In the genomic region with DNA sequence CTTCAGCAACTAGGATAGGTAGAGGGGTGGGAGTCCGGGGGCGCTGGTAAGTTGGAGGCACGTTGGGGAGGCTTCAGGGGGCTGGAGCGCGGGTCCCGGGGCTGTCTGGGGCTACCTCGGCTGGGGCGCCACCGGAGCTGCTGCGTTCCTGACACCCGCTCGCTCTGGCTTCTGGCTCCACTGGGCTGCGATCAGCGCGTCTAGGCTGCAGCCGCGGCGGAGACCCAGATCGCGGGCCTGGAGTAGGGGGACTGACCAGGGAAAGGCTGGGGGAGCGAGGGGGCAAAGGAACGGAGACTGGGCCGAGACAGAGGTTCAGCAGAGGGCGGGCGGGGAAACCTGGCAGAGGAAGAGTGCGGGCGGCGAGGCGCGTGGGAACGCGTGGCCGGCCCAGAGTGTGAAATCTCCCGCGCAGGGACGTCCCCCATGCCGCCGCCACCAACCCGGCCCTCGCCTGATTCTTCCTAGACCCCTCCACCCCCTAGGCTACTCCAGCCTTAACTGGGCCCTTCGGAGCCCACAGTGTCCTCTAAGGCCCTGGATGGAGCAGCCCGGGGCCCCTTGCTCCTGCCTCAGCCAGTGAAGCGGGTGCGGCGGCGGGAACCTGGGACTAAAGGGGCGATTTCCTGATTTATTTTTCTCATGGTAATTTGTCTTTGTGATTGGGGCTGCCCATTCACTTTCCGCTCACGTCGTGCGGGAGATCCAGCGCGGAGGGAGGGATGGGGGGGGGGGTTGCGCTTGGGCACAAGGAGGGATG, we compare ENCODE assay signal across 9 mouse cellular contexts. TPM values are rescaled to one million over a fixed set of nuclear protein-coding genes. Genes with fewer than 3 reads are reported as not detected.
DNase-seq lines count a peak whose midpoint lies in the region; ATAC-seq lines count a peak whose summit lies in the region.
"Had no signal": no experiment of that assay in that cellular context is flagged by ENCODE, and none has a peak within 500 bp of the region (broad histone marks: within the 10 kb centered on the region; RNA-seq: fewer than 3 reads in every experiment).

No protein-coding gene starts in this region.

- intact Hi-C loops in left cerebral cortex, postnatal 36 days (cut with DNase I), result loop anchor here (2.0 to 5.0 kb wide), 4 partner anchors 50 to 275 kb away; no protein-coding TSS in a partner anchor

- H3K9ac ChIP-seq in heart, embryonic 14.5 days (ENCODE audit: low read length), result peak overlapping the region; percentile 63
- peak overlapping the region; percentile 91 for H3K9ac ChIP-seq in neural tube, embryonic 11.5 days (ENCODE audit: low read length)

- peak overlapping the region; percentile 99 for H3K4me2 ChIP-seq in heart, embryonic 14.5 days (ENCODE audit: low read length)
- H3K4me2 ChIP-seq in neural tube, embryonic 11.5 days (ENCODE audit: low read depth), result peak overlapping the region; percentile 82

- H3K36me3 ChIP-seq in heart, embryonic 14.5 days (ENCODE audit: control insufficient read depth, insufficient read depth, low read length), result no peaks in the 10 kb centered on the region
- H3K36me3 ChIP-seq in neural tube, embryonic 11.5 days (ENCODE audit: control insufficient read depth, insufficient read depth, low read length), result no peaks in the 10 kb centered on the region

- peak overlapping the region; percentile 47 to 57 for H3K4me3 ChIP-seq in heart, embryonic 14.5 days (ENCODE audit: control insufficient read depth in 1 of 2, insufficient read depth in 1 of 2, low read depth in 1 of 2, low read length in 2 of 2)
- H3K4me3 ChIP-seq in neural tube, embryonic 11.5 days (ENCODE audit: low read depth, low read length), result peak overlapping the region; percentile 65

- H3K27ac ChIP-seq in heart, embryonic 14.5 days (replicated peaks in 1 of 2; ENCODE audit: control insufficient read depth in 1 of 2, insufficient read depth in 1 of 2, low read depth in 2 of 2, low read length in 2 of 2), result no peak overlapping the region
- H3K27ac ChIP-seq in neural tube, embryonic 11.5 days (ENCODE audit: low read depth, low read length), result peak overlapping the region; percentile 85

- H3K27me3 ChIP-seq in heart, embryonic 14.5 days (ENCODE audit: control insufficient read depth, insufficient read depth, low read length), result peaks cover 76% of the 10 kb centered on the region
- H3K27me3 ChIP-seq in neural tube, embryonic 11.5 days (ENCODE audit: control insufficient read depth, insufficient read depth, low read length), result peaks cover 5% of the 10 kb centered on the region; the same call in 1 of the 2 replicates

- WGBS in heart, embryonic 14.5 days, result 2% methylated on average over 53 of the region's 54 CpGs
- under 1% methylated on average over 51 of the region's 54 CpGs for WGBS in neural tube, embryonic 11.5 days

- H3K4me1 ChIP-seq in heart, embryonic 14.5 days (ENCODE audit: control insufficient read depth in 2 of 2, insufficient read depth in 2 of 2, low read length in 2 of 2), result peaks cover 5 to 20% of the 10 kb centered on the region in 2 experiments; a peak in 3 of 4 replicates
- H3K4me1 ChIP-seq in neural tube, embryonic 11.5 days (ENCODE audit: control insufficient read depth, insufficient read depth, low read length), result peaks cover 7% of the 10 kb centered on the region

- H3K9me3 ChIP-seq in heart, embryonic 14.5 days (ENCODE audit: control insufficient read depth, low read length), result no peaks in the 10 kb centered on the region
- H3K9me3 ChIP-seq in neural tube, embryonic 11.5 days (ENCODE audit: control insufficient read depth, low read length), result no peaks in the 10 kb centered on the region

- DNase-seq in cerebellum, adult 11 months, result peak; percentile 8
- no peak for DNase-seq in cerebellum, adult 9-10 months
- peak; percentile 24 to 34 for DNase-seq in right cerebral cortex, adult 2 months (ENCODE audit: low spot score in 2 of 2)
- DNase-seq in right cerebral cortex, postnatal 25 days, result no peak
- DNase-seq in left cerebral cortex, postnatal 36 days (ENCODE audit: low spot score in 2 of 2), result peak; percentile 22 to 32
- DNase-seq in neural tube, embryonic 11.5 days (ENCODE audit: low spot score), result peak; percentile 80

- no peak for ATAC-seq in heart, embryonic 14.5 days (ENCODE audit: insufficient number of reproducible peaks, insufficient read depth, low FRiP score, low read depth)
- peak; percentile 58 for ATAC-seq in neural tube, embryonic 11.5 days (ENCODE audit: insufficient read depth, low FRiP score, low TSS enrichment)
- ATAC-seq in monocyte, adult 5-6 weeks (replicated peaks; ENCODE audit: insufficient number of reproducible peaks, low FRiP score, low TSS enrichment, poor library complexity, severe bottlenecking), result no peak

RNA-seq across cellular contexts. Expression of gene Sema5b, which starts 0.9 kb away (rescaled TPM):
- polyA plus RNA-seq in heart, embryonic 14.5 days (2014; fragmentation: Nextera tagmentation; extraction: Ambion mirVana), result 1.1 and 1.9 TPM in 2 replicates
- total RNA-seq in left cerebral cortex, postnatal 36 days (2021), result 10 to 100 TPM; 12.7 to 20.4 TPM
- 28.1 and 28.9 TPM in 2 replicates for polyA plus RNA-seq in neural tube, embryonic 11.5 days (2014; fragmentation: Nextera tagmentation; extraction: Ambion mirVana)
- total RNA-seq in monocyte, adult 5-6 weeks (2017), result not detected in 3 replicates
- total RNA-seq: common myeloid progenitor, adult 5-6 weeks had no signal

RNA-seq across cellular contexts. Expression of gene Pdia5, which starts 51.2 kb away (rescaled TPM):
- polyA plus RNA-seq in heart, embryonic 14.5 days (2014; fragmentation: Nextera tagmentation; extraction: Ambion mirVana), result 12.8 and 14.7 TPM in 2 replicates
- 1 to 10 TPM; 3.1 to 6.7 TPM for total RNA-seq in left cerebral cortex, postnatal 36 days (2021)
- polyA plus RNA-seq in neural tube, embryonic 11.5 days (2014; fragmentation: Nextera tagmentation; extraction: Ambion mirVana), result 11.4 and 14.2 TPM in 2 replicates
- not detected in 3 replicates for total RNA-seq in monocyte, adult 5-6 weeks (2017)

Comparison
In these comparisons a context has a peak if more than half of its experiments do, and no peak if none do; other contexts are left out.
1. DNase-seq: peak in cerebellum, adult 11 months (single experiment), right cerebral cortex, adult 2 months (2 of 2), left cerebral cortex, postnatal 36 days (2 of 2) and neural tube, embryonic 11.5 days (single experiment); none in cerebellum, adult 9-10 months (single experiment) and right cerebral cortex, postnatal 25 days (single experiment).
2. RNA of gene Sema5b, which starts 0.9 kb away (total RNA-seq): 12.7 to 20.4 TPM in left cerebral cortex, postnatal 36 days; not detected in monocyte, adult 5-6 weeks; every median in the first group is over 10 times any median in the second.